Mouse (Mus musculus): ENCODE data around the gene Kcmf1. TPM values are rescaled to one million over a fixed set of nuclear protein-coding genes. Genes with fewer than 3 reads are reported as not detected.

The Kcmf1 gene
- polyA plus RNA-seq, 1 experiment, result 108 TPM

DNA sequence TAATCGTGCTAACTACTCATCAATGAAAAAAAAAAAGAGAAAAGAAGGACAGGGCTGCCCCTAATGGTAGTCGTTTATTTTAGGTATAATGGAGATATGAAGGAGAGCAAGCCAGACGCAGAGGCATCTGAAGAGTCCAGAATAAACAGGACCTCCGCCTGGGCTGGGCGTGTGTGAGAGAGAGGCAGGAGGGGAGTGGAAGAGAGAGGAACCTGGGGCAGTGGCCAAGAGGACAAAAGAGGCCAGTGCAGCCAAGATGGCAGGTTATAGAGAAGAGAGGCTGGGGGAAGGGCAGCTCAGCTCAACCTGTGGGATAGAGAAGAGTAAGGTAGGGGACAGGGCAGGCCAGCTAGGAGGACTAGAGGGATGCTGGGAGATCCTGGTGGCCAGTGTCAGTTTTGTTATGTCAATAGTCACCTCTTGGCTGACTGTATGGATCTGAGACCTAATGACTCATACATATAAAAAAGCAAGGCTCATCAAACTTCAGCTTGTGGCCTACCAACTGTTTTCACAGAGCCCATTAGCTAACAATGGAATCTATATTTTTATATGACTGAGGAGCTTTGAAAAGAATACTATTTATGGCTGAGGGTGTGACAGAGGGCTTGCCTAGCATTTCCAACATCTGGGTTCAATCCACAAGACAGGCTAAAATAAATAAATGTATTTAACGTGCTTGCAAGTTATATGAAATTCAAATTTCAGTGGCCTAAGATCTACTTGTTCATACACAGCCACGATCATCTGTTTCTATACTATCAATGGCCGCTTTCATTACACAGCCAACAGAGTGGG lies 16.9 kb downstream of the Kcmf1 start:
- 47% methylated on average over 8 of the region's 8 CpGs for WGBS
- Histone ChIP-seq H3K4me3 (replicated peaks; ENCODE audit: extremely low read depth, low read depth, low read length) (no peak overlapping the region), H3K4me1 (ENCODE audit: control insufficient read depth, insufficient read depth, low read length) (peaks cover 24% of the 10 kb centered on the region)
- no peak for DNase-seq
- no peak for TF ChIP-seq CTCF (IDR thresholded peaks at IDR 0.05; ENCODE audit: insufficient read depth, low read length)
- no peak for TF ChIP-seq POLR2A (IDR thresholded peaks at IDR 0.05; ENCODE audit: borderline replicate concordance, extremely low read depth, low read depth, low read length)

DNA sequence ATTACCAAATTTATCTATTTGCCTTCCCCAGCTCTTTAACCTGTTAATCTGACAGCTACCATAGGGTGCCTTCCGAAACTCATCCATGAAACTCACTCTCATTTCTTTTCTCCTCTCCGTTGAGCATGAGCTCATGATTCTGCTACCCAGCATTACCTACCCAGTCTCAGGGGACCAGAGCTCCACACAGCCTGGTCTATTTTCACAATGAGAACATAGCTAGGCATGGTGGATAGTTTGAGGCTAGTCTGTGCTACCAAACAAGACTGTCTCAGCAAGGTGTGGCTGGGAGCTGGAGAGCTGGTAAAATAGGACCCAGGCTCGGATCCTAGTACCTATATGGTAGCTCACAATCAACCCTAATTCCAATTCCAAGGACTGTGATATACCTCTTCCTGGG lies 17.6 kb downstream of the Kcmf1 start:
- peaks cover 24% of the 10 kb centered on the region for H3K4me1 ChIP-seq (ENCODE audit: control insufficient read depth, insufficient read depth, low read length)
- TF ChIP-seq POLR2A (IDR thresholded peaks at IDR 0.05; ENCODE audit: borderline replicate concordance, extremely low read depth, low read depth, low read length) (no peak), CTCF (IDR thresholded peaks at IDR 0.05; ENCODE audit: insufficient read depth, low read length) (no peak)
- WGBS, result 85% methylated on average over 3 of the region's 3 CpGs
- H3K4me3 ChIP-seq (replicated peaks; ENCODE audit: extremely low read depth, low read depth, low read length), result no peak overlapping the region
- DNase-seq, result no peak

DNA sequence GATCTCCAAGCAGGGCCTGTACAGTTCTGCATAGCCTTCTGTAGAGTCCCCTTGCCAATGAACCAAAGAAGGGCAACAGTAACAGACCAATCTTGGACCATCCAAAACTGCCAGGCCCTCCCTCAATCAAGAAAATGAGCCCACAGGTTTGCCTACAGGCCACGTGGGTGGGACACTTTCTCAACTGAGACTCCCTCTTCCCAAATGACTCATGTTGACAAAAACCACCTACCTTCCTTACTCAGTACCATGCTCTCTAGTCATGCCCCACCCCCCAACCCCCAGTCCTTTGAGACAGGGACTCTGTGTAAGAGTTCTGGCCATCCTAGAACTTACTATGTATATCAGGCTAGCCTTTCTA lies 18.2 kb downstream of the Kcmf1 start:
- DNase-seq, result no peak
- Histone ChIP-seq H3K4me1 (ENCODE audit: control insufficient read depth, insufficient read depth, low read length) (peaks cover 24% of the 10 kb centered on the region), H3K4me3 (replicated peaks; ENCODE audit: extremely low read depth, low read depth, low read length) (no peak overlapping the region)
- 18% methylated on average over 1 of the region's 1 CpGs for WGBS
- no peak for TF ChIP-seq POLR2A (IDR thresholded peaks at IDR 0.05; ENCODE audit: borderline replicate concordance, extremely low read depth, low read depth, low read length)
- no peak for TF ChIP-seq CTCF (IDR thresholded peaks at IDR 0.05; ENCODE audit: insufficient read depth, low read length)

DNA sequence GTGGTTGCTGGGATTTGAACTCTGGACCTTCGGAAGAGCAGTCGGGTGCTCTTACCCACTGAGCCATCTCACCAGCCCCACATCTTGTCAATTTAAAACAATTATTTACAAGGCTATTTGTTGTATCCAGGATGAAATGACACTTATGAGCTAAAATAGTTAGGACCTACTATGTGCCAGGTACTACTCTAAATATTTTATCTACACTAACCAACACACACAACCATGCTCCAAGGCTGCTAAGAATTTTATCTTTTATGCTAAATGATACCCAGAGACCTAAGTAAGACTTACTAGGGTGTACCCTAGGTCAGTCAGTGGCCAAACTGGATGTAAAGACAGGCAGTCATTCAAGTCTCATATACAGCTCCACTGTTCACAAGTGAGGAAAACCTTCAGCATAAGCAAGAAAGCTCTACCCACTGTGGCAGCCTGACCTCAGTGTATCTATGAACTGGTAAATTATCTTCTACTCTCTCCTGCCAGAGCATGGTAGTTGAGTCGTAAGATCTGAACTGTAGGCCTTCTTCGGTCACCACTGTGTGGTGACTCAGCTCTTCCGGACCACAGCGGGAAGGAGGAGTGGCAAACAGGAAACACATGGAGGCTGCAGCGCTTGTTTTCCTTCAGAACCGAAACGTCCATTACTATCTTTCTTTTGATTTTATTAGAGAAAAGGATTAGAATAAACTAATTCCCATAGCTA lies 18.7 kb downstream of the Kcmf1 start:
- no peak for DNase-seq
- TF ChIP-seq POLR2A (IDR thresholded peaks at IDR 0.05; ENCODE audit: borderline replicate concordance, extremely low read depth, low read depth, low read length) (no peak), CTCF (IDR thresholded peaks at IDR 0.05; ENCODE audit: insufficient read depth, low read length) (no peak)
- Histone ChIP-seq H3K4me3 (replicated peaks; ENCODE audit: extremely low read depth, low read depth, low read length) (no peak overlapping the region), H3K4me1 (ENCODE audit: control insufficient read depth, insufficient read depth, low read length) (peaks cover 24% of the 10 kb centered on the region)
- 42% methylated on average over 9 of the region's 9 CpGs for WGBS

DNA sequence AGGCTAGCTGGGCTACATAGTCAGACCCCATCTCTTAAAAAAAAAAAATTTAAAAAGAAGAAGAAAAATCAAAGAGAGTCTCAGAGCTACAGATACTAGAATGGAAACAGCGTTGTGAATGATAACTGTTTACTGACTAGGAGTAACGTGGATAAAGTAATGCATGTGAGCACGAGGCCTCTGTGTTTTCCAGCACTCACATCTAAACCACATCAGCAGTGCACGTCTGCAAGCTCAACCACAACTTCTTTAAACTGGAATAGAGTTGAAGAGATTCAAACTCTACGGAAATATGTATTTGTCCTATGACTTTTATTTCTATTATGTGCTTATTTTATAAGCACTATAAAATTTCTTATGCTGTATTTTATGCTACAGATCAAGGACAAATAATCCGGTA lies 23.1 kb downstream of the Kcmf1 start:
- no peak overlapping the region for H3K4me3 ChIP-seq (replicated peaks; ENCODE audit: extremely low read depth, low read depth, low read length)
- H3K4me1 ChIP-seq (ENCODE audit: control insufficient read depth, insufficient read depth, low read length), result peaks cover 16% of the 10 kb centered on the region
- TF ChIP-seq POLR2A (IDR thresholded peaks at IDR 0.05; ENCODE audit: borderline replicate concordance, extremely low read depth, low read depth, low read length), result no peak
- TF ChIP-seq CTCF (IDR thresholded peaks at IDR 0.05; ENCODE audit: insufficient read depth, low read length), result no peak
- no peak for DNase-seq
- 77% methylated on average over 6 of the region's 6 CpGs for WGBS

DNA sequence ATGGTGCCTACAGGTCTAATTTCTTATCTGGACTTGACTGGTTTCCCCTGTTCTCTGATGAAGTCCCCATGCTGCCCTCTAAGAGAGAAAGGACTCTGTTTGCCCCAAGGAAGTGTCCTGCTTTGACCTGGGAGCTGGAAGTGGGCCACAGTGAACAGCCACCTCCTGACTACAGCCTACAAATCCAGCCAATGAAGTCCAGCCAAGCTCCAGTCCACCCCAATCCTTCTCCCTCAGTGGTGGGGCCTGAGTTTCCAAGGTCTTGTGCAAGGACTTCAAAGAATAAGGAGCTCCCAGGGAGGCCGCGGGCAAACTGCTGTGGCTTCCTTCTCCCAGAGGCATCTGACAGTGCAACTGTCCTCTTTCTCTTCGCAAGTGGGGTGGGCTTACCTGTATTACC lies 26.4 kb downstream of the Kcmf1 start:
- WGBS, result 51% methylated on average over 3 of the region's 3 CpGs
- no peak for TF ChIP-seq POLR2A (IDR thresholded peaks at IDR 0.05; ENCODE audit: borderline replicate concordance, extremely low read depth, low read depth, low read length)
- TF ChIP-seq CTCF (IDR thresholded peaks at IDR 0.05; ENCODE audit: insufficient read depth, low read length), result no peak
- Histone ChIP-seq H3K4me3 (replicated peaks; ENCODE audit: extremely low read depth, low read depth, low read length) (no peak overlapping the region), H3K4me1 (ENCODE audit: control insufficient read depth, insufficient read depth, low read length) (peaks cover 25% of the 10 kb centered on the region)
- peak; percentile 38 for DNase-seq

DNA sequence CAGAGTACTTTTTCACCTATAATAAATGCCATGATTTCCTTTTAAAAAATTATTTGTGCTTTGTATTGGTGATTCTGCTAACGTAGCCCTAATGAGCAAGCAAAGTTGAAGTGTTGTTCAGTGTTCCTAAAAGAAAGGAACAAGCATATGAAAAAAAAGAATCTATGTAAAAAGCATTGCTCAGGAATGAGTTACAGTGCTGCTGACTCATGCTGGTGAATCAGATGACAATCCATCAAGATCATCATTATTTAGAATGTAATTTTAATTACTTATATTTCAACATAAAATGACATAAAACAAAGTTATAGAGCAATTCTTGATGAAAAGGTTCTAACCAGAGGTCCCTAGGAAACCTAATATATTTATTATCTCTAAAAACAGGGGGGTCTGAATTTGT lies 27.5 kb downstream of the Kcmf1 start:
- TF ChIP-seq CTCF (IDR thresholded peaks at IDR 0.05; ENCODE audit: insufficient read depth, low read length) (no peak), POLR2A (IDR thresholded peaks at IDR 0.05; ENCODE audit: borderline replicate concordance, extremely low read depth, low read depth, low read length) (no peak)
- WGBS, result 64% methylated on average over 1 of the region's 1 CpGs
- no peak for DNase-seq
- Histone ChIP-seq H3K4me1 (ENCODE audit: control insufficient read depth, insufficient read depth, low read length) (peaks cover 30% of the 10 kb centered on the region), H3K4me3 (replicated peaks; ENCODE audit: extremely low read depth, low read depth, low read length) (no peak overlapping the region)

DNA sequence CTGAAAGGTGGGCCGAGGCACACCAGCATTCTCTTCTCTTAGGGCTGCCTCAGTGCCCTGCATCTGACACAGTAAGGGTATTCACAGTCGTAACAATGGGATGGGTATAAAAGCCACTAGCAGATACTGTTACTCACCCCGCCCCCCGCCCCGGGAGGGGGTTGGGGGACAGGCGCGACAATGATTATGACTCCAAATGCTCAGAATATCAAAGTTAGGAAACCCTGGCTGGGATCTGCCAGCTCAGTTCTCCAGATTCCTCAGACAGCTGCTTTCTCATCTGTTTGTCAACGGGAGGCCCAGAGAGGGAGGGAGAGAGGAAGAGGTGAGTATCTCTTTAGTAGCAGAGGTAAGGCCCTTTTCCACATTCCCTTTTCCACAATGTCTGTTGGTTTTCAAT lies 30.2 kb downstream of the Kcmf1 start:
- DNase-seq, result no peak
- WGBS, result 56% methylated on average over 8 of the region's 8 CpGs
- TF ChIP-seq POLR2A (IDR thresholded peaks at IDR 0.05; ENCODE audit: borderline replicate concordance, extremely low read depth, low read depth, low read length) (no peak), CTCF (IDR thresholded peaks at IDR 0.05; ENCODE audit: insufficient read depth, low read length) (no peak)
- H3K4me3 ChIP-seq (replicated peaks; ENCODE audit: extremely low read depth, low read depth, low read length), result no peak overlapping the region
- H3K4me1 ChIP-seq (ENCODE audit: control insufficient read depth, insufficient read depth, low read length), result peaks cover 35% of the 10 kb centered on the region

DNA sequence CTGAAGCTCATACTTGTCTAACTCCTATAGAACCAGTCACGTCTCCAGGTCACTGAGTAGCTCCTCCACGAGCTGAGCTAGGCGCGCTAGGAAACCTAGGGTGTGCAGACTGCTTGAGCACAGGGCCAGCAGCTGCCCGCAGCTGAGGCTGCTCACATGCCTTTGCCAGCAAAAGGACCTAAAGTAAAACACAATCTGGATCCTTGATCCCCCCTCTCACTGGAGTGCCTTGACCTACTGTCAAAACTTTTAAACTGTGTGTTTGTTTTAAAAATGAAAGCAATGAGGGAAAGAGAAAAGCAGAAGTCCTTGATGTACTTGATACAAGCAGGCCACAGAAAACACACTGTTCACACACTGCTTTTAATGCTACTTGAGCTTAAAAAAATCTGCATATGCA lies 31.1 kb downstream of the Kcmf1 start:
- TF ChIP-seq POLR2A (IDR thresholded peaks at IDR 0.05; ENCODE audit: borderline replicate concordance, extremely low read depth, low read depth, low read length), result no peak
- TF ChIP-seq CTCF (IDR thresholded peaks at IDR 0.05; ENCODE audit: insufficient read depth, low read length), result no peak
- DNase-seq, result peak; percentile 23
- 29% methylated on average over 5 of the region's 5 CpGs for WGBS
- Histone ChIP-seq H3K4me3 (replicated peaks; ENCODE audit: extremely low read depth, low read depth, low read length) (no peak overlapping the region), H3K4me1 (ENCODE audit: control insufficient read depth, insufficient read depth, low read length) (peaks cover 32% of the 10 kb centered on the region)

DNA sequence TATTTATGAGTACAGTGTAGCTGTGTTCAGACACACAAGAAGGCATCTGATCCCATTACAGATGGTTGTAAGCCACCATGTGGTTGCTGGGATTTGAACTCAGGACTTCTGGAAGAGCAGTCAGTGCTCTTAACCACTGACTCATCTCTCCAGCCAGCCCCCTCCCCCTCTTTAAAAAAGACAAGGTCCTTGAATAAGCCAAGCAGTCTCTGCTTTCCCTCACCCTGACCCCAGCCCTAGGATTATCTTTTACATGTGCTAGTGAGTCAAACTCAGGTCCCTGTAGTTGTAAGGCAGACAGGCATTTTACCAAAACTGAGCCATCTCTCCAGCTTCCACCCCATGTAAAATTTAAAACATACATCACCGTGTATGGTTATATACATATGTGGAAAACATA lies 32.0 kb downstream of the Kcmf1 start:
- DNase-seq, result no peak
- Histone ChIP-seq H3K4me1 (ENCODE audit: control insufficient read depth, insufficient read depth, low read length) (peaks cover 29% of the 10 kb centered on the region), H3K4me3 (replicated peaks; ENCODE audit: extremely low read depth, low read depth, low read length) (no peak overlapping the region)
- TF ChIP-seq CTCF (IDR thresholded peaks at IDR 0.05; ENCODE audit: insufficient read depth, low read length), result no peak
- no peak for TF ChIP-seq POLR2A (IDR thresholded peaks at IDR 0.05; ENCODE audit: borderline replicate concordance, extremely low read depth, low read depth, low read length)
- WGBS, result 96% methylated on average over 1 of the region's 1 CpGs

All from lung, adult 2 months (tissue).